Mouse (Mus musculus): ENCODE measurements at regions not wholly inside any gene's neighbourhood (a gene's known extent, or its start where the extent isn't known, plus 50 kb on each side); places are given as distances from the start of the nearest gene placed in this dataset.

- TF ChIP-seq TAL1 (conservative IDR thresholded peaks at IDR 0.05; ENCODE audit: low read depth, low read length) (no peak), CTCF (IDR thresholded peaks at IDR 0.05; ENCODE audit: low read depth, low read length) (no peak)
Observed at GRCm38 (mm10) chr4:137121684-137122083, 73.1 kb upstream of the Zbtb40 start.

All from G1E (cell line).